16 mouse cellular contexts compared by ENCODE assay signal in the genomic region with DNA sequence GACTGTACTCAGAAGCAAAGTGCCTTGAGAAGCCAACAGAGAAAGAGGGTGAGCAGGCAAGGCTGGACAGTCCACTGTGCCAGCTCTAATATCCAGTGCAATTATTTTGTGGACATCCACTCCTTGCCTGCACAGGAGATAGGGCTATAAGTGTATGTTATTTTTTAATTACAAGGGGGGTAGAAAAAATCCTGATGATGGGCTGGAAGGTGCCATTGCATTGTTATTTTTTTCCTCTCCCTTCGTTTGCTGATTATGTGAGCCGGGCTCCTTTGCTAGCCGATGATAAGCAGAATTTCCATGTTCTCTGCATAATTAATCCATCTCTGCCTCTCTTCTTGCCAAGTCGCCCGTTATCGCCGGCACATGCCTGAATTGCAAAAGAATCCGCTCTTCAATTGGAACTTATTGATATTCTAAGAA.
DNase-seq lines count a peak whose midpoint lies in the region; ATAC-seq and TF ChIP-seq lines count a peak whose summit lies in the region.
"Had no signal": no experiment of that assay in that cellular context is flagged by ENCODE, and none has a peak within 500 bp of the region (broad histone marks: within the 10 kb centered on the region; RNA-seq: fewer than 3 reads in every experiment).

No protein-coding gene starts in this region.

- no peaks in the 10 kb centered on the region for H3K9me3 ChIP-seq in midbrain, embryonic 12.5 days
- no peaks in the 10 kb centered on the region for H3K9me3 ChIP-seq in midbrain, embryonic 10.5 days (replicated peaks)
- H3K9me3 ChIP-seq: embryonic facial prominence, embryonic 15.5 days; heart, embryonic 12.5 days; limb, embryonic 12.5 days had no signal

- no peaks in the 10 kb centered on the region for H3K27me3 ChIP-seq in midbrain, embryonic 12.5 days
- H3K27me3 ChIP-seq in midbrain, embryonic 10.5 days (ENCODE audit: low read depth, poor library complexity, severe bottlenecking) = no peaks in the 10 kb centered on the region
- H3K27me3 ChIP-seq in cerebellum, adult 2 months (ENCODE audit: control insufficient read depth, insufficient read depth, low read length) = no peaks in the 10 kb centered on the region
- H3K27me3 ChIP-seq: CH12.LX; embryonic facial prominence, embryonic 15.5 days; heart, embryonic 12.5 days; limb, embryonic 12.5 days had no signal

- no peak overlapping the region for H3K4me3 ChIP-seq in midbrain, embryonic 12.5 days
- H3K4me3 ChIP-seq in midbrain, embryonic 10.5 days = no peak overlapping the region
- H3K4me3 ChIP-seq in cerebellum, adult 2 months (replicated peaks; ENCODE audit: insufficient read depth, low read depth, low read length) = peak overlapping the region; percentile 70
- 0 out of 2 replicates have a peak overlapping the region, but pooled peaks have one; percentile 26 for H3K4me3 ChIP-seq in cortical plate, adult 2 months (ENCODE audit: insufficient read depth, low read length)
- H3K4me3 ChIP-seq: embryonic facial prominence, embryonic 15.5 days; heart, embryonic 12.5 days; limb, embryonic 12.5 days had no signal

- no peak overlapping the region for H3K27ac ChIP-seq in midbrain, embryonic 12.5 days (replicated peaks)
- no peak overlapping the region for H3K27ac ChIP-seq in midbrain, embryonic 10.5 days (replicated peaks)
- H3K27ac ChIP-seq in cerebellum, adult 2 months (ENCODE audit: insufficient read depth, low read length) = peak overlapping the region; percentile 43; the same call in 1 of the 2 replicates
- H3K27ac ChIP-seq in cortical plate, adult 2 months (ENCODE audit: insufficient read depth, low read length) = no peak overlapping the region
- H3K27ac ChIP-seq: embryonic facial prominence, embryonic 15.5 days; limb, embryonic 12.5 days had no signal

- WGBS in midbrain, embryonic 12.5 days = 55% methylated on average over 8 of the region's 8 CpGs
- 93% methylated on average over 8 of the region's 8 CpGs for WGBS in midbrain, embryonic 10.5 days
- 4% methylated on average over 8 of the region's 8 CpGs for WGBS in cerebellum, adult 2 months

- no peak for TF ChIP-seq CTCF in cerebellum, adult 2 months (IDR thresholded peaks at IDR 0.05; ENCODE audit: borderline replicate concordance, insufficient read depth, low read depth, low read length)
- no peak for TF ChIP-seq CTCF in cortical plate, adult 2 months (IDR thresholded peaks at IDR 0.05; ENCODE audit: extremely low read depth, insufficient read depth, low read length)

- 0 out of 2 replicates have a peak, but pooled peaks have one; percentile 33 for TF ChIP-seq POLR2A in cerebellum, adult 2 months (IDR thresholded peaks at IDR 0.05; ENCODE audit: borderline replicate concordance, insufficient read depth, low read length)
- TF ChIP-seq POLR2A in cortical plate, adult 2 months (IDR thresholded peaks at IDR 0.05; ENCODE audit: extremely low read depth, insufficient read depth, low read length) = no peak

- no peak overlapping the region for H3K9ac ChIP-seq in midbrain, embryonic 12.5 days (replicated peaks)
- H3K9ac ChIP-seq: embryonic facial prominence, embryonic 15.5 days; heart, embryonic 12.5 days; limb, embryonic 12.5 days; lung, embryonic 14.5 days had no signal

- ATAC-seq in midbrain, embryonic 12.5 days (ENCODE audit: low FRiP score, low read depth) = 0 out of 2 replicates have a peak, but pooled peaks have one; percentile 47
- ATAC-seq: Patski had no signal

- no peaks in the 10 kb centered on the region for H3K36me3 ChIP-seq in midbrain, embryonic 12.5 days
- no peaks in the 10 kb centered on the region for H3K36me3 ChIP-seq in midbrain, embryonic 10.5 days
- H3K36me3 ChIP-seq: embryonic facial prominence, embryonic 15.5 days; heart, embryonic 12.5 days; limb, embryonic 12.5 days had no signal

- DNase-seq in midbrain, embryonic 10.5 days (ENCODE audit: low spot score) = no peak
- DNase-seq in cerebellum, adult 2 months = peak; percentile 53 to 59
- peak; percentile 13 to 42 for DNase-seq in layer of hippocampus, postnatal 14 days (ENCODE audit: low spot score in 2 of 2)
- no peak for DNase-seq in thymus, postnatal 14 days
- DNase-seq in adrenal gland, adult 8-10 months = no peak
- no peak for DNase-seq in embryo, embryonic 11 days
- DNase-seq: kidney, postnatal 25 days; lung, embryonic 14.5 days; thymus, adult 18-20 months had no signal

- no peaks in the 10 kb centered on the region for H3K4me1 ChIP-seq in midbrain, embryonic 12.5 days
- no peaks in the 10 kb centered on the region for H3K4me1 ChIP-seq in midbrain, embryonic 10.5 days
- H3K4me1 ChIP-seq in cerebellum, adult 2 months (ENCODE audit: control insufficient read depth, insufficient read depth, low read length) = no peaks in the 10 kb centered on the region; the same call in 1 of the 2 replicates
- no peaks in the 10 kb centered on the region for H3K4me1 ChIP-seq in cortical plate, adult 2 months (ENCODE audit: control insufficient read depth, insufficient read depth, low read length)
- H3K4me1 ChIP-seq: embryonic facial prominence, embryonic 15.5 days; limb, embryonic 12.5 days had no signal

- H3K4me2 ChIP-seq in midbrain, embryonic 12.5 days (replicated peaks) = no peak overlapping the region
- H3K4me2 ChIP-seq: embryonic facial prominence, embryonic 15.5 days; heart, embryonic 12.5 days; limb, embryonic 12.5 days; lung, embryonic 14.5 days had no signal

Comparison
In these comparisons a context has a peak if more than half of its experiments do, and no peak if none do; other contexts are left out.
1. H3K4me3 ChIP-seq: peak in cerebellum, adult 2 months (single experiment) and cortical plate, adult 2 months (single experiment); none in midbrain, embryonic 12.5 days (single experiment) and midbrain, embryonic 10.5 days (single experiment).
2. DNase-seq: peak in cerebellum, adult 2 months (2 of 2) and layer of hippocampus, postnatal 14 days (2 of 2); none in midbrain, embryonic 10.5 days (single experiment), thymus, postnatal 14 days (single experiment), adrenal gland, adult 8-10 months (single experiment) and embryo, embryonic 11 days (single experiment).